Mouse (Mus musculus): ENCODE data around the gene Prom1. TPM values are rescaled to one million over a fixed set of nuclear protein-coding genes. Genes with fewer than 3 reads are reported as not detected.

Gene Prom1
- total and polyA plus RNA-seq, 3 experiments: not detected

DNA sequence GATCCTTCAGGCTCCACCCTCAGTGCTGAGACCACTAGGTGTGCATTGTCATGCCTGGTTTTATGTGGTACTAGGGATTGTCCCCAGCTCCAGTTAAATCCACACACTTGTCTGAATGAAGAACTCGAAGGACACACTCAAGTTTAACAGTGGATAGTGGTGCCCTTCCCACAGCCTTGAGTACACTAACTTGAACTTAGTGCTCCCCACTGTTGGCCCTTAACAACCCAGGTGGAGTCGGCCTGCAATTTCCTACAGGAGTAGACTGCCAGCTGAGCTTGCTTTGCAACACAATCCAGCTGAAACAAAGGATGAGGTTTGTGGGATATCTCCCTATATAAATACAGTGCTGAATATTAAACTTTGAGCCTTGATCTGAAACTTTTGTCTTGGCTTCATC lies 133.2 kb downstream of the Prom1 start:
- H3K4me3 ChIP-seq (ENCODE audit: control insufficient read depth in 1 of 2, insufficient read depth in 1 of 2, low read depth in 2 of 2, low read length in 2 of 2): no peak overlapping the region
- no peak for TF ChIP-seq E2F4 (IDR thresholded peaks at IDR 0.05; ENCODE audit: borderline replicate concordance, low read depth, low read length)
- no peak for TF ChIP-seq ETS1 (IDR thresholded peaks at IDR 0.05; ENCODE audit: low read depth, low read length)
- TF ChIP-seq MYB (IDR thresholded peaks at IDR 0.05; ENCODE audit: low read depth, low read length): no peak
- no peak for TF ChIP-seq TAL1 (IDR thresholded peaks at IDR 0.05; ENCODE audit: low read length)
- no peak for TF ChIP-seq UBTF (IDR thresholded peaks at IDR 0.05; ENCODE audit: borderline replicate concordance, insufficient read depth, low read depth, low read length)
- no peaks in the 10 kb centered on the region for H3K27me3 ChIP-seq (ENCODE audit: control insufficient read depth in 1 of 2, insufficient read depth in 2 of 2, low read length in 2 of 2)
- DNase-seq (ENCODE audit: low read depth, low spot score): no peak
- no peaks in the 10 kb centered on the region for H3K79me2 ChIP-seq (ENCODE audit: control insufficient read depth, insufficient read depth, low read length, poor library complexity)
- H3K4me1 ChIP-seq (ENCODE audit: control insufficient read depth in 1 of 2, insufficient read depth in 2 of 2, low read length in 2 of 2): no peaks in the 10 kb centered on the region
- no peaks in the 10 kb centered on the region for H3K36me3 ChIP-seq (ENCODE audit: control insufficient read depth in 1 of 2, insufficient read depth in 2 of 2, low read length in 2 of 2)
- H3K9ac ChIP-seq (ENCODE audit: control insufficient read depth, low read depth, low read length, poor library complexity, severe bottlenecking): no peak overlapping the region
- no peaks in the 10 kb centered on the region for H3K9me3 ChIP-seq (replicated peaks; ENCODE audit: insufficient read depth, low read length)
- no peak overlapping the region for H3K27ac ChIP-seq (ENCODE audit: control insufficient read depth, low read depth, low read length)

DNA sequence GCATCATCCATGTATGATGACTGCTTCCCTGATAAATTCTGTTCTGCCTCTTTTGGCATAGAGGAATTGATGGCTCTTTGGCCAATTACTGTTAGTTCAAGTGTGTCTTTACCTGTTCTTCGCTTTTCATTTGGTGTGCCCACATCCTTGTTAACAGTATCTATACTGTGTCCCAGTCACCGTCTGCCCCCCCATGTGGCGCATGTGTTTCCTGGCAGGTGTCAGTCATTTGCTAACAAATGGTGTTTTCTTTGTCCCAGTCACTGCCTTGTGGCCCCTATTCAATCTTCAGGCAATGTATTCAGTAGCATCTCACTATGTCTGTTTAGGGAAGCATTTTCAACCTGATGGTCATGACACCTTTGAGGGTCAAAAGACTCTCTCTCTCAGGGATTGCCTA lies 140.8 kb downstream of the Prom1 start:
- TF ChIP-seq ZKSCAN1 (IDR thresholded peaks at IDR 0.05; ENCODE audit: low read depth, low read length) (no peak), ZC3H11A (IDR thresholded peaks at IDR 0.05; ENCODE audit: low read depth, low read length) (no peak), MAFK (IDR thresholded peaks at IDR 0.05; ENCODE audit: borderline replicate concordance, low read depth, low read length) (no peak), UBTF (IDR thresholded peaks at IDR 0.05; ENCODE audit: borderline replicate concordance, insufficient read depth, low read depth, low read length) (no peak), ELF1 (IDR thresholded peaks at IDR 0.05; ENCODE audit: low read depth, low read length) (no peak), ZMIZ1 (IDR thresholded peaks at IDR 0.05; ENCODE audit: low read depth, low read length) (no peak), CTCF (IDR thresholded peaks at IDR 0.05 in 2 of 3, conservative IDR thresholded peaks at IDR 0.05 in 1 of 3; ENCODE audit: control insufficient read depth in 1 of 3, insufficient read depth in 1 of 3, low read depth in 2 of 3, low read length in 3 of 3, poor library complexity in 1 of 3, severe bottlenecking in 1 of 3) (no peak)
- H3K27me3 ChIP-seq (ENCODE audit: control insufficient read depth in 1 of 2, insufficient read depth in 2 of 2, low read length in 2 of 2): no peaks in the 10 kb centered on the region
- H3K36me3 ChIP-seq (ENCODE audit: control insufficient read depth in 1 of 2, insufficient read depth in 2 of 2, low read length in 2 of 2): no peaks in the 10 kb centered on the region
- H3K9ac ChIP-seq (ENCODE audit: control insufficient read depth, low read depth, low read length, poor library complexity, severe bottlenecking): no peak overlapping the region
- H3K79me2 ChIP-seq (ENCODE audit: control insufficient read depth, insufficient read depth, low read length, poor library complexity): no peaks in the 10 kb centered on the region
- no peak overlapping the region for H3K27ac ChIP-seq (ENCODE audit: control insufficient read depth, low read depth, low read length)
- H3K4me1 ChIP-seq (ENCODE audit: control insufficient read depth in 1 of 2, insufficient read depth in 2 of 2, low read length in 2 of 2): no peaks in the 10 kb centered on the region
- H3K4me3 ChIP-seq (ENCODE audit: control insufficient read depth in 1 of 2, insufficient read depth in 1 of 2, low read depth in 2 of 2, low read length in 2 of 2): no peak overlapping the region
- DNase-seq (ENCODE audit: low read depth, low spot score): no peak
- H3K9me3 ChIP-seq (replicated peaks; ENCODE audit: insufficient read depth, low read length): no peaks in the 10 kb centered on the region

DNA sequence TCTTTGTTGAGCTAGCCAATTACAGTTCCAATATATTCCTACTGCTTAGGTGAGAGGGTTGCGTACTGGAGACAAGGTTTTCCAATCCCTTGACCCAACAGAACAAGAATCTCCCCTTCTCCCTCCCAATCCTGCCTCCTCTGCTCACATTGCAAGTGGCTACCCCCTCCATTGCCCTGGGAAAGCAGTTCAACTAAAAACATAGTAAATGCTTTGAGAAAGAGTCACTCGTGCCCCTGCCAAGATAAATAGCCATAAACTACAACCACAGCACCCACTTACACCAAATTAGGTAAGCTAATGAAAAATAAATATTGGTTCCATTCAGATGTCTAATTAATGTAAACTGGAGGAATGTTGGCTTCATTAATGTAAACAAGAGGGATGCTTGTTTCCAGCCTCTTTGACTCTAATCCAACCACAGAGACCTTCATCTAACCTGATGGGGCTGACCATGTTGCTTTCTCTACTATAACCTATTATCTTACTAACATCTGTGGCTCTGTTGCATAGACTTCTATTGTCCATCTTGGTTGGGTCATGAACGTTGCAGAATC lies 141.9 kb downstream of the Prom1 start:
- Histone ChIP-seq H3K27ac (ENCODE audit: control insufficient read depth, low read depth, low read length) (no peak overlapping the region), H3K79me2 (ENCODE audit: control insufficient read depth, insufficient read depth, low read length, poor library complexity) (no peaks in the 10 kb centered on the region), H3K9ac (ENCODE audit: control insufficient read depth, low read depth, low read length, poor library complexity, severe bottlenecking) (no peak overlapping the region), H3K9me3 (replicated peaks; ENCODE audit: insufficient read depth, low read length) (no peaks in the 10 kb centered on the region), H3K36me3 (ENCODE audit: control insufficient read depth in 1 of 2, insufficient read depth in 2 of 2, low read length in 2 of 2) (no peaks in the 10 kb centered on the region), H3K27me3 (ENCODE audit: control insufficient read depth in 1 of 2, insufficient read depth in 2 of 2, low read length in 2 of 2) (no peaks in the 10 kb centered on the region), H3K4me3 (ENCODE audit: control insufficient read depth in 1 of 2, insufficient read depth in 1 of 2, low read depth in 2 of 2, low read length in 2 of 2) (no peak overlapping the region), H3K4me1 (ENCODE audit: control insufficient read depth in 1 of 2, insufficient read depth in 2 of 2, low read length in 2 of 2) (no peaks in the 10 kb centered on the region)
- no peak for DNase-seq (ENCODE audit: low read depth, low spot score)
- TF ChIP-seq MEF2A (IDR thresholded peaks at IDR 0.05; ENCODE audit: extremely low read depth, insufficient replicate concordance, low read depth, low read length, poor library complexity, severe bottlenecking) (no peak), ELF1 (IDR thresholded peaks at IDR 0.05; ENCODE audit: low read depth, low read length) (no peak), CHD1 (IDR thresholded peaks at IDR 0.05; ENCODE audit: low read depth, low read length) (no peak), SMC3 (IDR thresholded peaks at IDR 0.05; ENCODE audit: low read depth, low read length) (no peak), HCFC1 (IDR thresholded peaks at IDR 0.05; ENCODE audit: low read depth, low read length) (no peak), TAL1 (IDR thresholded peaks at IDR 0.05; ENCODE audit: low read length) (no peak), SIN3A (IDR thresholded peaks at IDR 0.05; ENCODE audit: low read length) (no peak), RCOR1 (IDR thresholded peaks at IDR 0.05; ENCODE audit: low read depth, low read length) (no peak), GATA1 (IDR thresholded peaks at IDR 0.05; ENCODE audit: low read depth, low read length) (no peak), TCF12 (IDR thresholded peaks at IDR 0.05; ENCODE audit: low read depth, low read length) (no peak), MAFK (IDR thresholded peaks at IDR 0.05; ENCODE audit: borderline replicate concordance, low read depth, low read length) (no peak), EP300 (IDR thresholded peaks at IDR 0.05; ENCODE audit: low read depth in 1 of 2, low read length in 2 of 2) (no peak), RAD21 (IDR thresholded peaks at IDR 0.05; ENCODE audit: low read depth, low read length) (no peak), USF1 (IDR thresholded peaks at IDR 0.05; ENCODE audit: low read depth, low read length) (no peak), ETS1 (IDR thresholded peaks at IDR 0.05; ENCODE audit: low read depth, low read length) (no peak), UBTF (IDR thresholded peaks at IDR 0.05; ENCODE audit: borderline replicate concordance, insufficient read depth, low read depth, low read length) (no peak), CTCF (IDR thresholded peaks at IDR 0.05 in 2 of 3, conservative IDR thresholded peaks at IDR 0.05 in 1 of 3; ENCODE audit: control insufficient read depth in 1 of 3, insufficient read depth in 1 of 3, low read depth in 2 of 3, low read length in 3 of 3, poor library complexity in 1 of 3, severe bottlenecking in 1 of 3) (no peak), USF2 (IDR thresholded peaks at IDR 0.05; ENCODE audit: borderline replicate concordance in 1 of 2, insufficient read depth in 1 of 2, low read depth in 1 of 2, low read length in 2 of 2) (no peak), ZMIZ1 (IDR thresholded peaks at IDR 0.05; ENCODE audit: low read depth, low read length) (no peak)
